Mouse (Mus musculus): ENCODE data around the gene Gm10401.

Gm10401 gene

GRCm38 (mm10) chr5:115068671-115069421 is 29.2 kb downstream of the Gm10401 start:
- DNase-seq: no peak

GRCm38 (mm10) chr5:115066245-115066644 is 31.9 kb downstream of the Gm10401 start:
- DNase-seq: no peak

- DNase-seq: no peak
Observed at GRCm38 (mm10) chr5:115063391-115063790, 34.7 kb downstream of the Gm10401 start.

GRCm38 (mm10) chr5:115062566-115062965 is 35.5 kb downstream of the Gm10401 start:
- no peak for DNase-seq

GRCm38 (mm10) chr5:115060977-115061376 is 37.1 kb downstream of the Gm10401 start:
- DNase-seq: no peak

GRCm38 (mm10) chr5:115060067-115060695 is 37.9 kb downstream of the Gm10401 start:
- no peak for DNase-seq

- no peak for DNase-seq
Observed at GRCm38 (mm10) chr5:115058584-115059297, 39.4 kb downstream of the Gm10401 start.

- no peak for DNase-seq
Observed at GRCm38 (mm10) chr5:115057153-115057552, 40.9 kb downstream of the Gm10401 start.

GRCm38 (mm10) chr5:115055418-115055817 is 42.7 kb downstream of the Gm10401 start:
- no peak for DNase-seq

- DNase-seq: no peak
Observed at GRCm38 (mm10) chr5:115053791-115054396, 44.2 kb downstream of the Gm10401 start.

GRCm38 (mm10) chr5:115052546-115052945 is 45.5 kb downstream of the Gm10401 start:
- no peak for DNase-seq

- no peak for DNase-seq
Observed at GRCm38 (mm10) chr5:115050776-115051175, 47.3 kb downstream of the Gm10401 start.

GRCm38 (mm10) chr5:115049692-115050091 is 48.4 kb downstream of the Gm10401 start:
- DNase-seq: no peak

Data from retina, postnatal 1 day (tissue).